Mouse (Mus musculus) spleen, adult 2 months (tissue): ENCODE measurements around the gene Xpo5. TPM values are rescaled to one million over a fixed set of nuclear protein-coding genes. Genes with fewer than 3 reads are reported as not detected.
A peak's percentile ranks its signal among the peaks of the same experiment; 100 is the strongest.

Experiments
- DNase-seq, 2 experiments: peaks; one replicate each; pipeline versions ENCODE4 v3.0.0 to v3.0.0-alpha.2; 2012 to 2021; ENCODE audit warnings: low spot score in 2 of 2, low read depth in 1 of 2
- H3K27ac ChIP-seq: fragments of 200-500 bp; 2 replicates; pipeline ENCODE4 v1.5.1; 2012; ENCODE audit warnings: low read length, inconsistent platforms; ENCODE audit not compliant: insufficient read depth
- H3K27me3 ChIP-seq: fragments of 200-500 bp; 2 replicates; pipeline ENCODE4 v1.6.1; 2012; ENCODE audit warnings: mild to moderate bottlenecking, moderate library complexity, low read length, inconsistent platforms; ENCODE audit not compliant: control insufficient read depth, insufficient read depth
- H3K36me3 ChIP-seq: fragments of 200-500 bp; 2 replicates; pipeline ENCODE4 v1.6.1; 2012; ENCODE audit warnings: mild to moderate bottlenecking, low read length, inconsistent platforms; ENCODE audit not compliant: control insufficient read depth, insufficient read depth
- H3K4me1 ChIP-seq: fragments of 200-500 bp; 2 replicates; pipeline ENCODE4 v1.6.1; 2011; ENCODE audit warnings: inconsistent platforms; ENCODE audit not compliant: control insufficient read depth, insufficient read depth, insufficient read length
- H3K4me3 ChIP-seq: fragments of 200-500 bp; 2 replicates; pipeline ENCODE4 v1.5.1; 2011; ENCODE audit warnings: mild to moderate bottlenecking, inconsistent platforms; ENCODE audit not compliant: insufficient read depth, insufficient read length; ENCODE audit errors: extremely low read depth
- CTCF ChIP-seq: fragments of 200-500 bp; IDR thresholded peaks from 2 replicates; pipeline ENCODE4 v1.5.1; 2011; ENCODE audit warnings: mild to moderate bottlenecking, inconsistent platforms; ENCODE audit not compliant: insufficient read depth, insufficient read length, insufficient replicate concordance; ENCODE audit errors: extremely low read depth
- POLR2A ChIP-seq: fragments of 200-500 bp; IDR thresholded peaks from 2 replicates; pipeline ENCODE4 v1.6.1; 2011; ENCODE audit warnings: low read depth, low read length, inconsistent platforms
- WGBS: fragments of 180-500 bp; shearing (Covaris S2); methylation state at CpG from one replicate; pipeline ENCODE4 v1.1.7; 2018; 5-methylcytosine and 5-hydroxymethylcytosine counted together
- polyA plus RNA-seq: library from polyadenylated mRNA; depleted of rRNA; stranded (reverse); fragments of >200 nt; gene quantifications from 2 replicates; pipeline ENCODE4 v1.2.3, GENCODE M21; 2012; rRNA removed

Gene Xpo5
- polyA plus RNA-seq, result 14.7 and 16.8 TPM in 2 replicates

- H3K27me3 ChIP-seq, result no peaks in the 10 kb centered on the region
- TF ChIP-seq CTCF (no peak), POLR2A (no peak; the same call in 1 of the 2 replicates)
- peak within 1 kb of the TSS; percentile 73 for H3K27ac ChIP-seq
- peak within 1 kb of the TSS; percentile 98 for H3K4me3 ChIP-seq
- 1% methylated on average over 66 of the region's 66 CpGs for WGBS
- H3K4me1 ChIP-seq, result peaks cover 5% of the 10 kb centered on the region; the same call in 1 of the 2 replicates
- H3K36me3 ChIP-seq, result peaks cover 6% of the 10 kb centered on the region
- peak; percentile 85 to 90 for DNase-seq
Measured at GRCm38 (mm10) chr17:46202421-46203071, at the start of gene Xpo5, which contains the start of gene Polh. TSS of gene Xpo5 (plus strand) at chr17:46202782. TSS of gene Polh (minus strand) at chr17:46202645.

- DNase-seq, result peak; percentile 90
- TF ChIP-seq CTCF, result no peak
- TF ChIP-seq POLR2A, result peak; percentile 97
Measured at GRCm38 (mm10) chr17:46152847-46153782, 49.5 kb upstream of the Xpo5 start, which contains the start of gene Mad2l1bp. TSS of gene Mad2l1bp (minus strand) at chr17:46153553.

GRCm38 (mm10) chr17:46154336-46154735, 48.2 kb upstream of the Xpo5 start:
- WGBS, result 52% methylated on average over 3 of the region's 3 CpGs
- Histone ChIP-seq H3K4me3 (no peak overlapping the region), H3K27ac (no peak overlapping the region), H3K36me3 (peaks cover 5% of the 10 kb centered on the region), H3K27me3 (no peaks in the 10 kb centered on the region), H3K4me1 (peaks cover 4% of the 10 kb centered on the region; the same call in 1 of the 2 replicates)
- TF ChIP-seq CTCF, result no peak
- TF ChIP-seq POLR2A, result no peak
- DNase-seq, result no peak

More at GRCm38 (mm10) chr17:46152847-46153782, 49.5 kb upstream of the Xpo5 start, which contains the start of gene Mad2l1bp:
- Histone ChIP-seq H3K36me3 (peaks cover 10% of the 10 kb centered on the region), H3K4me1 (peaks cover 4% of the 10 kb centered on the region; the same call in 1 of the 2 replicates), H3K4me3 (peak within 1 kb of the TSS; percentile 82), H3K27me3 (no peaks in the 10 kb centered on the region), H3K27ac (peak within 1 kb of the TSS; percentile 73)
- 2% methylated on average over 33 of the region's 33 CpGs for WGBS

- H3K27me3 ChIP-seq, result no peaks in the 10 kb centered on the region
- H3K27ac ChIP-seq, result no peak overlapping the region
- no peaks in the 10 kb centered on the region for H3K36me3 ChIP-seq
- no peak overlapping the region for H3K4me3 ChIP-seq
- WGBS, result 75% methylated on average over 5 of the region's 5 CpGs
- peaks cover 5% of the 10 kb centered on the region; the same call in 1 of the 2 replicates for H3K4me1 ChIP-seq
- no peak for DNase-seq
- TF ChIP-seq POLR2A (no peak), CTCF (no peak)
Measured at GRCm38 (mm10) chr17:46156680-46157079, 45.9 kb upstream of the Xpo5 start.

- Histone ChIP-seq H3K4me1 (peaks cover 7% of the 10 kb centered on the region; the same call in 1 of the 2 replicates), H3K27ac (no peak overlapping the region), H3K4me3 (no peak overlapping the region), H3K27me3 (no peaks in the 10 kb centered on the region), H3K36me3 (no peaks in the 10 kb centered on the region)
- WGBS, result 92% methylated on average over 8 of the region's 8 CpGs
- no peak for DNase-seq
- no peak for TF ChIP-seq CTCF
Measured at GRCm38 (mm10) chr17:46157131-46157530, 45.5 kb upstream of the Xpo5 start.

GRCm38 (mm10) chr17:46159236-46159635, 43.3 kb upstream of the Xpo5 start:
- H3K27me3 ChIP-seq, result no peaks in the 10 kb centered on the region
- no peak for DNase-seq
- WGBS, result 47% methylated on average over 2 of the region's 2 CpGs
- H3K27ac ChIP-seq, result peak overlapping the region; percentile 37; the same call in 1 of the 2 replicates
- H3K4me3 ChIP-seq, result no peak overlapping the region
- TF ChIP-seq POLR2A, result no peak
- no peak for TF ChIP-seq CTCF
- peaks cover 12% of the 10 kb centered on the region; the same call in 1 of the 2 replicates for H3K4me1 ChIP-seq
- H3K36me3 ChIP-seq, result no peaks in the 10 kb centered on the region; the same call in 1 of the 2 replicates
